In the genomic region with DNA sequence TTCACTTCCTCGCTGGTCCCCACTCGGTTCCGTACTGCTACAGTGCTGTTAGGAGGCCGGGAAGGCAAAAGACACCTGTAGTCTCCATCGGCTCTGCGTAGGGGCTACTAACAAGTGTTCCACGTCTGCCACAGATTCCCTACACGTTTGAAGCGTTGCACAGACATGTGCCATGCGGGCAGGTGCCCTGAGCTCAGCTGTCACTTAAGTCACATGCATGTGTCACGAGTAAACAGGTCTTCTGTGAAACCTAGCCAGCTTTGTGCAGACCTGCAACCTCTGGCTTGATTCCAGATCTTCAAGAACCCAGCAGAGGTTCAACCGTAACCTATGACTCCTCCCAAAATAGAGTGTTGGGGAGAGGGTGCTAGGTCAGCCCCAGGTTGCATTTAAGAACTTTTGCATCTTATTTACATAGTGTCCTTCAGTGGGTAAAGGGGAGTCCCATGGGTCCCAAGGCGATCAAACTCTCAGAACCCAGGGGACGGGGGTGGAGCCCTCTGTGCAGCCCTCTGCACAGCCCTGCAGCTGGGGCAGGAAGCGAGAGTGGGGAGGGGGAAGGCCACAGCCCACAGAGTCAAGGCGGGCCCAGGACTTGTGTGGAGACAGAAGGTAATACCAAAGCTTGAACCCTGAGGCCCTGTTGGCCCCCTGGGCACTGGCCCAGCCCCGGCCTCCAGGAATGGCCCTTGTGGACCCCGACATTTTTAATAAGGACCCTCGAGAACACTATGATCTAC, we compare ENCODE assay signal across 8 mouse cellular contexts. TPM values are rescaled to one million over a fixed set of nuclear protein-coding genes. Genes with fewer than 3 reads are reported as not detected.
DNase-seq lines count a peak whose midpoint lies in the region; ATAC-seq and TF ChIP-seq lines count a peak whose summit lies in the region.

No protein-coding gene starts in this region.

- peaks cover 3% of the 10 kb centered on the region; the same call in 1 of the 2 replicates for H3K4me1 ChIP-seq in kidney, adult 2 months (ENCODE audit: control insufficient read depth, insufficient read depth, low read length)
- peaks cover 4% of the 10 kb centered on the region for H3K4me1 ChIP-seq in embryonic facial prominence, embryonic 14.5 days (ENCODE audit: control insufficient read depth, insufficient read depth, low read length)
- peaks cover 16% of the 10 kb centered on the region for H3K4me1 ChIP-seq in hindbrain, embryonic 13.5 days (replicated peaks)
- peaks cover 21% of the 10 kb centered on the region for H3K4me1 ChIP-seq in neural tube, embryonic 15.5 days

- no peak for TF ChIP-seq POLR2A in kidney, adult 2 months (IDR thresholded peaks at IDR 0.05; ENCODE audit: low read depth, low read length)

- peak overlapping the region; percentile 52 for H3K4me3 ChIP-seq in kidney, adult 2 months (ENCODE audit: insufficient read depth, low read depth, low read length)
- H3K4me3 ChIP-seq in embryonic facial prominence, embryonic 14.5 days (ENCODE audit: low read depth, low read length), result peak overlapping the region; percentile 49
- peak overlapping the region; percentile 77 for H3K4me3 ChIP-seq in hindbrain, embryonic 13.5 days
- peak overlapping the region; percentile 64 for H3K4me3 ChIP-seq in neural tube, embryonic 15.5 days (replicated peaks)

- H3K36me3 ChIP-seq in kidney, adult 2 months (ENCODE audit: control insufficient read depth, insufficient read depth, low read length), result no peaks in the 10 kb centered on the region
- peaks cover 27% of the 10 kb centered on the region for H3K36me3 ChIP-seq in embryonic facial prominence, embryonic 14.5 days (ENCODE audit: control insufficient read depth, insufficient read depth, low read length)
- H3K36me3 ChIP-seq in hindbrain, embryonic 13.5 days, result peaks cover 20% of the 10 kb centered on the region
- H3K36me3 ChIP-seq in neural tube, embryonic 15.5 days, result peaks cover 20% of the 10 kb centered on the region

- ATAC-seq in embryonic facial prominence, embryonic 14.5 days (ENCODE audit: low read depth), result peak; percentile 53
- peak; percentile 72 for ATAC-seq in hindbrain, embryonic 13.5 days (ENCODE audit: low FRiP score)
- ATAC-seq in neural tube, embryonic 15.5 days (ENCODE audit: low FRiP score), result peak; percentile 53

- no peaks in the 10 kb centered on the region for H3K9me3 ChIP-seq in embryonic facial prominence, embryonic 14.5 days (ENCODE audit: control insufficient read depth, low read length)
- no peaks in the 10 kb centered on the region for H3K9me3 ChIP-seq in hindbrain, embryonic 13.5 days
- H3K9me3 ChIP-seq in neural tube, embryonic 15.5 days (replicated peaks), result no peaks in the 10 kb centered on the region

- peak overlapping the region; percentile 72 for H3K4me2 ChIP-seq in embryonic facial prominence, embryonic 14.5 days (ENCODE audit: low read depth, low read length)
- H3K4me2 ChIP-seq in hindbrain, embryonic 13.5 days, result peak overlapping the region; percentile 64
- H3K4me2 ChIP-seq in neural tube, embryonic 15.5 days, result peak overlapping the region; percentile 85

- H3K27me3 ChIP-seq in kidney, adult 2 months (replicated peaks; ENCODE audit: control insufficient read depth, insufficient read depth, low read length), result no peaks in the 10 kb centered on the region
- no peaks in the 10 kb centered on the region for H3K27me3 ChIP-seq in embryonic facial prominence, embryonic 14.5 days (replicated peaks; ENCODE audit: control insufficient read depth, insufficient read depth, low read length)
- H3K27me3 ChIP-seq in hindbrain, embryonic 13.5 days, result no peaks in the 10 kb centered on the region
- no peaks in the 10 kb centered on the region for H3K27me3 ChIP-seq in neural tube, embryonic 15.5 days (replicated peaks)

- peak overlapping the region; percentile 32; the same call in 1 of the 2 replicates for H3K27ac ChIP-seq in kidney, adult 2 months (ENCODE audit: insufficient read depth, low read depth, low read length)
- peak overlapping the region; percentile 82 for H3K27ac ChIP-seq in embryonic facial prominence, embryonic 14.5 days (replicated peaks; ENCODE audit: low read depth, low read length)
- H3K27ac ChIP-seq in hindbrain, embryonic 13.5 days, result peak overlapping the region; percentile 67
- H3K27ac ChIP-seq in neural tube, embryonic 15.5 days (replicated peaks), result peak overlapping the region; percentile 79

- no peak for DNase-seq in kidney, adult 2 months
- no peak for DNase-seq in kidney, adult 18-20 months
- DNase-seq in embryonic facial prominence, embryonic 14.5 days (ENCODE audit: low spot score), result peak; percentile 43
- DNase-seq in lung, adult 18-20 months, result peak; percentile 44 to 66
- DNase-seq in cerebellum, postnatal 36 days, result no peak
- DNase-seq in ovary, adult 18-20 months (ENCODE audit: low spot score), result no peak

- peak overlapping the region; percentile 71 for H3K9ac ChIP-seq in embryonic facial prominence, embryonic 14.5 days (ENCODE audit: low read depth, low read length)
- H3K9ac ChIP-seq in hindbrain, embryonic 13.5 days, result peak overlapping the region; percentile 67
- H3K9ac ChIP-seq in neural tube, embryonic 15.5 days (replicated peaks), result peak overlapping the region; percentile 51

- no peak for TF ChIP-seq CTCF in kidney, adult 2 months (conservative IDR thresholded peaks at IDR 0.05; ENCODE audit: insufficient read depth, insufficient read length, low read depth, low read length)

- 13% methylated on average over 19 of the region's 19 CpGs for WGBS in kidney, adult 2 months
- WGBS in embryonic facial prominence, embryonic 14.5 days, result 7% methylated on average over 19 of the region's 19 CpGs
- 16% methylated on average over 19 of the region's 19 CpGs for whole genome bisulfite sequencing in hindbrain, embryonic 13.5 days
- 14% methylated on average over 19 of the region's 19 CpGs for WGBS in neural tube, embryonic 15.5 days

RNA-seq across cellular contexts. Expression of a gene that starts 0.6 kb away (rescaled TPM):
- polyA plus RNA-seq in kidney, adult 2 months (2012; rRNA removed), result 2.3 and 6.2 TPM in 2 replicates
- polyA plus RNA-seq in embryonic facial prominence, embryonic 14.5 days (2014; fragmentation: Nextera tagmentation; extraction: Ambion mirVana), result 7.2 and 8.7 TPM in 2 replicates
- 4.1 and 6.4 TPM in 2 replicates for polyA plus RNA-seq in hindbrain, embryonic 13.5 days (2015; fragmentation: Nextera tagmentation; extraction: Ambion mirVana)
- polyA plus RNA-seq in neural tube, embryonic 15.5 days (2015; fragmentation: Nextera tagmentation; extraction: Ambion mirVana), result 10.3 and 19.2 TPM in 2 replicates

RNA-seq across cellular contexts. Expression of a gene that starts 0.8 kb away (rescaled TPM):
- 321 and 343 TPM in 2 replicates for polyA plus RNA-seq in kidney, adult 2 months (2012; rRNA removed)
- polyA plus RNA-seq in embryonic facial prominence, embryonic 14.5 days (2014; fragmentation: Nextera tagmentation; extraction: Ambion mirVana), result 403 and 404 TPM in 2 replicates
- polyA plus RNA-seq in hindbrain, embryonic 13.5 days (2015; fragmentation: Nextera tagmentation; extraction: Ambion mirVana), result 315 and 332 TPM in 2 replicates
- polyA plus RNA-seq in neural tube, embryonic 15.5 days (2015; fragmentation: Nextera tagmentation; extraction: Ambion mirVana), result 306 and 324 TPM in 2 replicates

RNA-seq across cellular contexts. Expression of a gene that starts 20.3 kb away (rescaled TPM):
- 340 and 367 TPM in 2 replicates for polyA plus RNA-seq in kidney, adult 2 months (2012; rRNA removed)
- polyA plus RNA-seq in embryonic facial prominence, embryonic 14.5 days (2014; fragmentation: Nextera tagmentation; extraction: Ambion mirVana), result 256 and 280 TPM in 2 replicates
- polyA plus RNA-seq in hindbrain, embryonic 13.5 days (2015; fragmentation: Nextera tagmentation; extraction: Ambion mirVana), result 136 and 138 TPM in 2 replicates
- 141 and 177 TPM in 2 replicates for polyA plus RNA-seq in neural tube, embryonic 15.5 days (2015; fragmentation: Nextera tagmentation; extraction: Ambion mirVana)

Comparison
In these comparisons a context has a peak if more than half of its experiments do, and no peak if none do; other contexts are left out.
1. DNase-seq: peak in embryonic facial prominence, embryonic 14.5 days (single experiment) and lung, adult 18-20 months (2 of 2); none in kidney, adult 2 months (single experiment), kidney, adult 18-20 months (single experiment), cerebellum, postnatal 36 days (0 of 2) and ovary, adult 18-20 months (single experiment).
2. H3K27ac ChIP-seq: peak in every context shown above with its lines; median percentile 82 in embryonic facial prominence, embryonic 14.5 days; 79 in neural tube, embryonic 15.5 days; 67 in hindbrain, embryonic 13.5 days; 32 in kidney, adult 2 months.
3. Peak in every context shown above with its lines, with median percentiles within 50 percentile points of each other: H3K4me3 ChIP-seq, ATAC-seq, H3K4me2 ChIP-seq and H3K9ac ChIP-seq.